In the genomic region with DNA sequence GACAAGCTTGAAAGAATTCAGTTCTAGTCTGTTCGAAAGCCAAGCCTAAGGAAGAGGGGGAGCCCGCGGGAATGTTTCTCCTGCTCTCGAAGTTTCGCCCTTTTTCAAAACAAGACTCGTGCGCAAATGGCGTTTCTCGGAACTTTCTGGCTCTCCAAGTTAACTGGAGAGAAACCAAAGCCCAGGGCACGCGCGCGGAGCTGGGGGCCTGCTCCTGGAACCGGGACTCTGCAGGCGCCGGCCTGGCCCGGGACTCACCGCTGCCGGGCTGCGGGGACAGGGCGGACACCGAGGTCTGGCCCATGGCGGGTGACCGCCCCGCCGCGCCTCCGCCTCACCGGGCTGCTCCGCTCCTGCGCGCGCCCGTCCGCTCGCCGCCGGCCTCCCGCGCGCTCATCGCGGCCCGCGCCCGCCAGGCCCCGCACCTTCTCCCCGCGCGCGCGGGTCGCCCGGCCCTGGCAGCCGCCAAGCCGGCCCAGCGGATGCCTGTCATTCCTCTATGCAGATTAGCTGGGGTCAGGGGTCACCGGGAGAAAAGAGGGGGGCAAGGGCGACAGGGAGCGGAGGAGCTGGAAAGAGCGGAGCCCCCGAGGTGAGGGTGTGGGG, we compare ENCODE assay signal across 7 mouse cellular contexts.
DNase-seq lines count a peak whose midpoint lies in the region; ATAC-seq lines count a peak whose summit lies in the region.

No protein-coding gene starts in this region.

- intact Hi-C loops in left cerebral cortex, postnatal 36 days (cut with DNase I), result no loop called here

- peak; percentile 54 for ATAC-seq in megakaryocyte progenitor cell, adult 5-6 weeks (replicated peaks; ENCODE audit: poor library complexity)

- DNase-seq in adrenal gland, postnatal 36 days, result peak; percentile 80 to 86
- peak; percentile 81 for DNase-seq in embryo, embryonic 10 days (ENCODE audit: low spot score)
- peak; percentile 64 for DNase-seq in gastrocnemius, postnatal 25 days
- peak; percentile 13 for DNase-seq in induced T-regulatory cell, adult 2 months (ENCODE audit: low read depth)
- peak; percentile 40 to 46 for DNase-seq in left cerebral cortex, postnatal 36 days (ENCODE audit: low spot score in 2 of 2)
- peak; percentile 44 for DNase-seq in right cerebral cortex, postnatal 4 days

Comparison
In these comparisons a context has a peak if more than half of its experiments do, and no peak if none do; other contexts are left out.
1. Peak in every context shown above with its lines: DNase-seq and ATAC-seq.
2. DNase-seq: peak in every context shown above with its lines; median percentile 83 in adrenal gland, postnatal 36 days; 81 in embryo, embryonic 10 days; 64 in gastrocnemius, postnatal 25 days; 44 in right cerebral cortex, postnatal 4 days; 43 in left cerebral cortex, postnatal 36 days; 13 in induced T-regulatory cell, adult 2 months.